Mouse (Mus musculus) megakaryocyte, adult 5-6 weeks (primary cell): ENCODE data around the gene Cacnb2. TPM values are rescaled to one million over a fixed set of nuclear protein-coding genes. Genes with fewer than 3 reads are reported as not detected.
A peak's percentile ranks its signal among the peaks of the same experiment; 100 is the strongest.
"Not testable (repeated sequence)": the region's sequence is repeated elsewhere in the genome, so short reads cannot be mapped to it uniquely, and the experiment has no call there.

Experiments
- ATAC-seq: 2 replicates; pipeline ENCODE4 v1.8.0; 2016; ENCODE audit warnings: mild to moderate bottlenecking, inconsistent platforms; ENCODE audit not compliant: poor library complexity, severe bottlenecking
- total RNA-seq, 2 experiments: library from RNA; stranded (forward) in 1 of 2; stranded (reverse) in 1 of 2; fragments of 153-499, 151-499 nt in 1 of 2; fragments of 221-1000, 200-1000 nt in 1 of 2; gene quantifications; 2 replicates each; pipeline versions ENCODE4 v1.2.3 to v1.2.4; 2015 to 2017

Cacnb2 gene
- total RNA-seq, 2 experiments from 2014 or later = 0.77 to 1.6 TPM

- ATAC-seq = no peak
Measured at GRCm38 (mm10) chr2:14651268-14651667, 48.4 kb downstream of the Cacnb2 start.

- ATAC-seq = no peak
Measured at GRCm38 (mm10) chr2:14656673-14657072, 53.8 kb downstream of the Cacnb2 start.

- no peak for ATAC-seq
Measured at GRCm38 (mm10) chr2:14657205-14657844, 54.4 kb downstream of the Cacnb2 start.

- no peak for ATAC-seq
Measured at GRCm38 (mm10) chr2:14665213-14665612, 62.3 kb downstream of the Cacnb2 start.

- no peak for ATAC-seq
Measured at GRCm38 (mm10) chr2:14672117-14672516, 69.2 kb downstream of the Cacnb2 start.

- peak; percentile 94 for ATAC-seq
Measured at GRCm38 (mm10) chr2:14676885-14677516, 74.1 kb downstream of the Cacnb2 start.

- no peak for ATAC-seq
Measured at GRCm38 (mm10) chr2:14684231-14684630, 81.3 kb downstream of the Cacnb2 start.

- peak; percentile 63 for ATAC-seq
Measured at GRCm38 (mm10) chr2:14702973-14703645, 100.2 kb downstream of the Cacnb2 start.

- ATAC-seq = no peak
Measured at GRCm38 (mm10) chr2:14703676-14704075, 100.8 kb downstream of the Cacnb2 start.

- ATAC-seq = no peak
Measured at GRCm38 (mm10) chr2:14710247-14710646, 107.4 kb downstream of the Cacnb2 start.

GRCm38 (mm10) chr2:14711751-14712150 is 108.9 kb downstream of the Cacnb2 start:
- ATAC-seq = peak; percentile 60

- peak; percentile 38 for ATAC-seq
Measured at GRCm38 (mm10) chr2:14713049-14713448, 110.2 kb downstream of the Cacnb2 start.

GRCm38 (mm10) chr2:14716666-14717065 is 113.8 kb downstream of the Cacnb2 start:
- ATAC-seq = no peak

- peak; percentile 67 for ATAC-seq
Measured at GRCm38 (mm10) chr2:14719119-14719718, 116.3 kb downstream of the Cacnb2 start.

- no peak for ATAC-seq
Measured at GRCm38 (mm10) chr2:14725437-14725836, 122.5 kb downstream of the Cacnb2 start.

- not testable (repeated sequence) for ATAC-seq
Measured at GRCm38 (mm10) chr2:14726601-14727000, 123.7 kb downstream of the Cacnb2 start.

- ATAC-seq = no peak
Measured at GRCm38 (mm10) chr2:14738927-14739326, 136.0 kb downstream of the Cacnb2 start.

GRCm38 (mm10) chr2:14739510-14739909 is 136.6 kb downstream of the Cacnb2 start:
- no peak for ATAC-seq

GRCm38 (mm10) chr2:14740359-14740758 is 137.5 kb downstream of the Cacnb2 start:
- no peak for ATAC-seq

GRCm38 (mm10) chr2:14744761-14745160 is 141.9 kb downstream of the Cacnb2 start:
- no peak for ATAC-seq

GRCm38 (mm10) chr2:14762846-14763245 is 160.0 kb downstream of the Cacnb2 start:
- no peak for ATAC-seq

GRCm38 (mm10) chr2:14763931-14764330 is 161.0 kb downstream of the Cacnb2 start:
- no peak for ATAC-seq
